Mouse (Mus musculus): ENCODE results near the gene Cptp. TPM values are rescaled to one million over a fixed set of nuclear protein-coding genes. Genes with fewer than 3 reads are reported as not detected.
A peak's percentile ranks its signal among the peaks of the same experiment; 100 is the strongest.

Gene Cptp
- polyA plus RNA-seq, 1 experiment from 2014 or later = 19.1 TPM

DNA sequence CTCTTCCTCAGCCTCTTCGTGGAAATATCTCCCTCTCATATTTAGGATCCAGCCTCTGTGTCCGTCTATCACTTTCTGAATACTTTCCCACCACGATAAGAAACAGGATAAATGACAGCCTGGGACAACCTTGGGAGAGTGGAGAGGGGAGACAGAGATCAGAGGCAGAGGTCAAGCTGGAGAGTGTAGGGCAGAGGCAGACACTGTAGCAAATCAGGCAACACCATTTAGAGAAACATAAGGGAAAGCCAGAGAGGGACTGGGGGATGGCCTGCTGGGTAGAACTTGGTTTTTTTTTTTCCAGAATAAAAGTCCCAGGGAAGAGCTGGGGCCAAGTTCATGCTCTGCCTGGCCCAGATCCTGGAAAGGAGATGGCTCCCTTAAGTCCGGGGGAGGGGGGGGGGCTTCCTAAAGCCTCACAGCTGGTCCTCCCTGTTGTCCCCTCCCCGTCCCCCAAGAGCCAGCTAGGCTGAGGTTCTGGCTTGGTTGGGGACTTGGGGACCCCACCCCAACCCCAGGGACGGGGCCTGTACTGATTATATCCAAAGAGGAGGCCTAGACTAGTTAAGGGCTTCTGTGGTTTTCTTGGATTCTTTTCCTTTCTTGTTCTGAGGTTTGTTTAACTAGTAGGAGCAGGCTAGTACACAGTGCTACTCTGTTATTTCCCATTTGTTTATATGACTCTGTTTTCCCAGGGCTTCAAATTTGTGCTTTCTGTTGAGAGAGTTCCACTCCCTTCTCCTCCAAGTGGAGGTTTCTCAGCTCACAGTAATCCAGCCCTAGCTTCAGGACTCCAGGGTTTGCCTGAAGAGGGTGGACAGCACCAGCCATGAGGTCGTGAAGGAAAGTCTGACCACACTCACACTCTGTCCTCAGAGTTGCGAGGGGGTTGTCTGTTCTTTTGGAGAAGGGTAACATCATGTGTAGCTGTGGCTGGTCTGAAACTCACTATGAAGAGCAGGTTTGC lies 30.8 kb downstream of the Cptp start:
- WGBS = 67% methylated on average over 8 of the region's 8 CpGs
- H3K9ac ChIP-seq = no peak overlapping the region
- no peak for ATAC-seq
- peaks cover 30% of the 10 kb centered on the region for H3K4me1 ChIP-seq
- no peak overlapping the region for H3K4me3 ChIP-seq
- no peaks in the 10 kb centered on the region for H3K9me3 ChIP-seq (replicated peaks)
- H3K27ac ChIP-seq = no peak overlapping the region
- peaks cover under 1% of the 10 kb centered on the region; the same call in 1 of the 2 replicates for H3K36me3 ChIP-seq (ENCODE audit: poor library complexity, severe bottlenecking)
- no peak overlapping the region for H3K4me2 ChIP-seq
- H3K27me3 ChIP-seq = peaks cover 15% of the 10 kb centered on the region

DNA sequence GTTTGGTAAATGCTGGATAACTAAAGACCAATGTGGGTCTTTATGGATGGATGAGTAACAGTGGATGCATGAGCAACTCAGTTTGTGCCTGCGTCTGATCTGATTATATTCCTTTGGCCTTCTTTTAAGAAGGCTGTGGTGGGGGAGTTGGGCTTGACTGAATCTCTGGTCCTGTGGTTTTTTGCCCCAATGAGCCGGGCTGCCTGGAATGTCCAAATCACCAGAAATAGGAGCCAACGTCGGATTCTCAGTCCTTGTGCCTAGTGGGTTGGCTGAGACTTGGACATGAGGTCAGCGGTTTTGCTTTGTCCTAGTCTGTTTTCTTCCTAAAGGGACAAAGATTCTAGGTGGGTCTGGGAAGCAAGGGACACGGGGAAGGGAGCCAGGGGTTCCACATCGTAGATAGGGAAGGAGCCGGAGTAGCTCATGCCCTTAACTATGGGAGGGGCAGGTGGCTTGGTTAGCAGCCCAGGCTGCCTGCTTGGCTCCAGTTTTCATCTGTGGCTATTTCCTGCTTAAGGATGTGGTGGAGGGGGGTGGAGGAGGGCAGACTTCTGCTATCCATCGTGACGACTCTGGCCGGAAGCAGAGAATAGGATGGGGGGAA lies 31.7 kb downstream of the Cptp start:
- peaks cover 40% of the 10 kb centered on the region for H3K4me1 ChIP-seq
- 86% methylated on average over 11 of the region's 11 CpGs for WGBS
- H3K9me3 ChIP-seq (replicated peaks) = no peaks in the 10 kb centered on the region
- peaks cover 10% of the 10 kb centered on the region for H3K36me3 ChIP-seq (ENCODE audit: poor library complexity, severe bottlenecking)
- ATAC-seq = no peak
- H3K9ac ChIP-seq = no peak overlapping the region
- H3K27me3 ChIP-seq = peaks cover 15% of the 10 kb centered on the region
- no peak overlapping the region for H3K27ac ChIP-seq
- no peak overlapping the region for H3K4me2 ChIP-seq
- H3K4me3 ChIP-seq = no peak overlapping the region

DNA sequence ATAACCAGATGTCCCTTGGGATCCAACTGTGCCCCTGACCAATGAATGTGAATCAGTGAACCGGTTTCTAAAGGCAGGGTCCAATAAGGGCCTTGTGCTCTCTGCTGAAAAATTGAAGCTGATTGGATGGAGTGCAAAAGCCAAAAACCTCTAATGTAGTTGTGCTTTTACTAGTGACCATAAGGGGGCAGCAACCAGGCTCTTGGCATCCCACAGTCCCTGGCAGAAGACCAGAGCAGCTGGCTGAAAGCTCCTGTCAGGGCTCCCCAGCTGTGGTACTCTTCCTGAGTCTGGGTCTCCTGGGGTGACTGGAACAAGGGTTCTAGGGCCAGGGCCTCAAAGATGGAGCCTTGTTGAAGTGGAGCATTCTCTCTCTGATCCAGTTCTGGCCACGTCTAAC lies 35.4 kb downstream of the Cptp start:
- Histone ChIP-seq H3K27ac (peak overlapping the region; percentile 41; the same call in 1 of the 2 replicates), H3K4me1 (peaks cover 25% of the 10 kb centered on the region), H3K36me3 (ENCODE audit: poor library complexity, severe bottlenecking) (peaks cover 15% of the 10 kb centered on the region), H3K9me3 (replicated peaks) (no peaks in the 10 kb centered on the region), H3K4me2 (no peak overlapping the region), H3K4me3 (no peak overlapping the region), H3K27me3 (no peaks in the 10 kb centered on the region), H3K9ac (no peak overlapping the region)
- 33% methylated on average over 2 of the region's 2 CpGs for WGBS
- ATAC-seq = no peak

GRCm38 (mm10) chr4:155833234-155833633 lies 36.0 kb downstream of the Cptp start:
- Histone ChIP-seq H3K9ac (no peak overlapping the region), H3K9me3 (replicated peaks) (no peaks in the 10 kb centered on the region), H3K4me2 (peak overlapping the region; percentile 99; the same call in 1 of the 2 replicates), H3K27me3 (no peaks in the 10 kb centered on the region), H3K4me3 (no peak overlapping the region), H3K4me1 (peaks cover 25% of the 10 kb centered on the region), H3K27ac (no peak overlapping the region), H3K36me3 (ENCODE audit: poor library complexity, severe bottlenecking) (peaks cover 18% of the 10 kb centered on the region)
- no peak for ATAC-seq
- WGBS = 87% methylated on average over 4 of the region's 4 CpGs

DNA sequence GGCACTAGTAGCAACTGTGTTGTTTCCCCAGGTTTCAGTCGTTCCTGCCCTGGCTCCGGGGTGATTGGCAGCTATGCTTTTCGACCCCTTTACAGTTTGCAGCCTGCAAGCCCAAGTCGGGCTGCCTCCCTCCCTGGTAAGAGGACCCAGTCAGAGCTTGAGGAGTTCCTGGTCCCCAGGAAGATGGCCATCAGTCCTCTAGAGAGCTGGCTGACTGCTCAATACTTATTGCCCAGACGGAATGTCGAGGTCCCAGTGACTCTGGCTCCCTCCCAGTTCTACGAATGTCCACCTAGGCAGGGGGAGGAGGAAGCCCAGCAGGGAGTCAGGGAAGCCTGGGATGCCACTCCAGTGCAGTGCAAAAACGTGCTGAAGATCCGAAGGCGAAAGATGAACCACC lies 36.9 kb downstream of the Cptp start:
- H3K9ac ChIP-seq = peak overlapping the region; percentile 93
- H3K4me2 ChIP-seq = peak overlapping the region; percentile 99
- H3K4me3 ChIP-seq = peak overlapping the region; percentile 91
- H3K9me3 ChIP-seq (replicated peaks) = no peaks in the 10 kb centered on the region
- H3K4me1 ChIP-seq = peaks cover 25% of the 10 kb centered on the region
- no peaks in the 10 kb centered on the region for H3K27me3 ChIP-seq
- peaks cover 27% of the 10 kb centered on the region for H3K36me3 ChIP-seq (ENCODE audit: poor library complexity, severe bottlenecking)
- 54% methylated on average over 10 of the region's 10 CpGs for WGBS
- peak overlapping the region; percentile 89; the same call in 1 of the 2 replicates for H3K27ac ChIP-seq
- ATAC-seq = no peak

- Histone ChIP-seq H3K4me2 (peak overlapping the region; percentile 99), H3K9ac (peak overlapping the region; percentile 93), H3K4me1 (peaks cover 25% of the 10 kb centered on the region), H3K4me3 (peak overlapping the region; percentile 91), H3K27ac (peak overlapping the region; percentile 89), H3K27me3 (no peaks in the 10 kb centered on the region), H3K36me3 (ENCODE audit: poor library complexity, severe bottlenecking) (peaks cover 32% of the 10 kb centered on the region), H3K9me3 (replicated peaks) (no peaks in the 10 kb centered on the region)
- WGBS = 1% methylated on average over 25 of the region's 25 CpGs
- no peak for ATAC-seq
Measured at GRCm38 (mm10) chr4:155831831-155832230, 37.4 kb downstream of the Cptp start.

DNA sequence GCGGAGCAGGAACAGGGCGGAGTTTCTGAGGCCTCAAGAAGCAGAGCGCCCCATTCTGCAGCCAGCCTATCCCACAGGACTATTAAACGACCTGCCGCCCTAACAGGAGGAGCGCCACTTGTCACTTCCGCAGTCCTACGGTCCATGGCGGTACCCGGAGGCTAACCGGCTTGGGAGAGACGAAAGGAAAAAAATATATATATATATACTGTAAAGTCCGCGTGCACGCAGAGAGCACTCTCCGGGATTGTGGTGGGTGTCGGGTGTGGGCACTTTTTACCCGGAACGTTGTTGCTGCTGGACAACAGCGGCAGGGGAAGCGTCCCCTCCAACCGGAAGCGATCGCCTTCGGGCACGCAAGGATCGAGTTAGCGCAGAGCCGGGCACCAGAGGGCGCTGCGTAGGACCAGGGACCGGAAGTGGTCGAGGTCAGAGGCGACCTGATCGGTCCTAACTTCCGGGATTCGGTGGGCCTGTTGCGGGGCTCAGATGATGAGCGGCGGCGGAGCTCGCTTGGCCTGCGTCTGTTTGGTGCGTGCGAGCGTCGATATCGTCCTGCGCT lies 38.0 kb downstream of the Cptp start, which contains the start of gene Aurkaip1:
Aurkaip1 (plus strand) TSS at position 68 of the 562 bp plus-strand sequence.
- ATAC-seq = peak; percentile 95
- WGBS = under 1% methylated on average over 49 of the region's 49 CpGs

DNA sequence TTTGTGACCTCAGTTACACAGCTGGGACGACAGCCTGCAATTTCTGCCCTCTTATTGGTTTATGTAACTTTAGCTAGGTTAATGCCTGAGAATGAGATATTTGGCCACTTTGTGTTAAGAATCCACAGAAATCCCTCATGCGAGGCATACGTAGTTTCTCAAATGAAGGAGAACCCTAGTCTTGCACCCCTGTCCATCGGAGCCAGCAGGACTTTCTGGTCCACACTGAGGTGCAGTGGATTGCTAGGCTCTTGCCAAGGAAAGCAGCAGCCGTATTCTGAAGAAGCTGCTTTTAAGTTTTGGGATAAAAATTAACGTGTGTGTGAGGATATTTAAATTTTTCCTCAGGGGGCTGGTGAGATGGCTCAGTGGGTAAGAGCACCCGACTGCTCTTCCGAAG lies 38.6 kb downstream of the Cptp start:
- Histone ChIP-seq H3K4me2 (peak overlapping the region; percentile 99), H3K36me3 (ENCODE audit: poor library complexity, severe bottlenecking) (peaks cover 41% of the 10 kb centered on the region), H3K4me1 (peaks cover 25% of the 10 kb centered on the region), H3K9ac (no peak overlapping the region), H3K4me3 (peak overlapping the region; percentile 91), H3K9me3 (replicated peaks) (no peaks in the 10 kb centered on the region), H3K27me3 (no peaks in the 10 kb centered on the region), H3K27ac (0 out of 2 replicates have a peak overlapping the region, but pooled peaks have one; percentile 27)
- 51% methylated on average over 8 of the region's 8 CpGs for WGBS
- no peak for ATAC-seq

More for the DNA sequence above, 38.0 kb downstream of the Cptp start, which contains the start of gene Aurkaip1:
- Histone ChIP-seq H3K4me3 (peak within 1 kb of the TSS; percentile 91), H3K27me3 (no peaks in the 10 kb centered on the region), H3K4me1 (peaks cover 25% of the 10 kb centered on the region), H3K4me2 (peak within 1 kb of the TSS; percentile 99), H3K9me3 (replicated peaks) (no peaks in the 10 kb centered on the region), H3K27ac (peak within 1 kb of the TSS; percentile 89), H3K36me3 (ENCODE audit: poor library complexity, severe bottlenecking) (peaks cover 37% of the 10 kb centered on the region), H3K9ac (peak within 1 kb of the TSS; percentile 93)

DNA sequence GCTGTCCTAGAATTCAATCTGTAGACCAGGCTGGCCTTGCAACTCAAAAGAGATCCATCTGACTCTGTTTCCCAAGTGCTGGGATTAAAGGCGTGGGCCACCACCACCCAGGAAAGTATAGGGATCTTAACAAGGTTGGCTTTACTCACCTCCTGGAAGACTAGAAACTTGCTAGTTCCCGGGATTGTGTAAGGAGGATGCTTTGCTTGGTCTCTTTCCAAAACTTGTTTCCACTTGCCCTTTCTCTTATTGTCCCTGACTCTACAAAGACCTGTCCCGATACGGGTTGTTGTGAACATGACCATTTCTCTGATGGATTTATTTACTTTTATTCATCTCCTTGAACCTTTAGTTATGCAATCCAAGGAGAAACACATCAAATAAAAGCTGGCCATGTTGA lies 39.4 kb downstream of the Cptp start:
- 96% methylated on average over 4 of the region's 4 CpGs for WGBS
- Histone ChIP-seq H3K4me3 (no peak overlapping the region), H3K9me3 (replicated peaks) (no peaks in the 10 kb centered on the region), H3K4me1 (peaks cover 25% of the 10 kb centered on the region), H3K36me3 (ENCODE audit: poor library complexity, severe bottlenecking) (peaks cover 48% of the 10 kb centered on the region), H3K4me2 (no peak overlapping the region), H3K27ac (no peak overlapping the region), H3K27me3 (no peaks in the 10 kb centered on the region), H3K9ac (no peak overlapping the region)
- ATAC-seq = no peak

GRCm38 (mm10) chr4:155823443-155823842 lies 45.8 kb downstream of the Cptp start:
- Histone ChIP-seq H3K9me3 (replicated peaks) (no peaks in the 10 kb centered on the region), H3K27ac (no peak overlapping the region), H3K27me3 (no peaks in the 10 kb centered on the region), H3K9ac (no peak overlapping the region), H3K4me3 (no peak overlapping the region), H3K4me2 (no peak overlapping the region), H3K4me1 (no peaks in the 10 kb centered on the region), H3K36me3 (ENCODE audit: poor library complexity, severe bottlenecking) (peaks cover 94% of the 10 kb centered on the region)
- WGBS = 96% methylated on average over 16 of the region's 16 CpGs
- ATAC-seq = no peak

- no peak overlapping the region for H3K27ac ChIP-seq
- no peak overlapping the region for H3K9ac ChIP-seq
- ATAC-seq = no peak
- WGBS = 83% methylated on average over 7 of the region's 7 CpGs
- no peak overlapping the region for H3K4me3 ChIP-seq
- no peaks in the 10 kb centered on the region for H3K9me3 ChIP-seq (replicated peaks)
- no peak overlapping the region for H3K4me2 ChIP-seq
- H3K36me3 ChIP-seq (ENCODE audit: poor library complexity, severe bottlenecking) = peaks cover 95% of the 10 kb centered on the region
- no peaks in the 10 kb centered on the region for H3K4me1 ChIP-seq
- H3K27me3 ChIP-seq = no peaks in the 10 kb centered on the region
Measured at GRCm38 (mm10) chr4:155821025-155821424, 48.2 kb downstream of the Cptp start.

DNA sequence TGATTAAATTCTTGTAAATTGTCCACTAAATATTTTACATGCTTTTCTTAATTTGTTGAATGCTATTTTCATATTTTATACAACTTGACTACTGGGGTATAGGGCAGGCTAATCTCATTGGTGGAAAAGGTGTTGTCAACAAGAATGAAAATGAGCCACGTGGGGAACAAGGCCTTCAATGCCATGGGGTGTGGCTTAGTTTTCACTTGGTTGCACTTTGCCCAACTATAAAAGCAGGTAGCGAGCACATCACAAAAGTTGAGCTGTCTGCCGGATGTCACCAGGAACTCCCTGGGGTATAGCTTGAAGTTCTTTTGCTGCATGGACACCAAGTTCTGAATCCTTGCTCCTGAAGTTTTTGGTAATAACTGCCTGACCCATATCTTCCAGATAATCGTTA lies 51.7 kb downstream of the Cptp start:
- Histone ChIP-seq H3K9me3 (replicated peaks) (no peaks in the 10 kb centered on the region), H3K4me3 (no peak overlapping the region), H3K36me3 (ENCODE audit: poor library complexity, severe bottlenecking) (peaks cover 86% of the 10 kb centered on the region), H3K4me2 (no peak overlapping the region), H3K4me1 (peaks cover 19% of the 10 kb centered on the region), H3K9ac (no peak overlapping the region), H3K27ac (no peak overlapping the region), H3K27me3 (no peaks in the 10 kb centered on the region)
- no peak for ATAC-seq
- 74% methylated on average over 4 of the region's 4 CpGs for WGBS

All from forebrain, embryonic 13.5 days (tissue).